9 mouse cellular contexts compared by ENCODE assay signal in the genomic region with DNA sequence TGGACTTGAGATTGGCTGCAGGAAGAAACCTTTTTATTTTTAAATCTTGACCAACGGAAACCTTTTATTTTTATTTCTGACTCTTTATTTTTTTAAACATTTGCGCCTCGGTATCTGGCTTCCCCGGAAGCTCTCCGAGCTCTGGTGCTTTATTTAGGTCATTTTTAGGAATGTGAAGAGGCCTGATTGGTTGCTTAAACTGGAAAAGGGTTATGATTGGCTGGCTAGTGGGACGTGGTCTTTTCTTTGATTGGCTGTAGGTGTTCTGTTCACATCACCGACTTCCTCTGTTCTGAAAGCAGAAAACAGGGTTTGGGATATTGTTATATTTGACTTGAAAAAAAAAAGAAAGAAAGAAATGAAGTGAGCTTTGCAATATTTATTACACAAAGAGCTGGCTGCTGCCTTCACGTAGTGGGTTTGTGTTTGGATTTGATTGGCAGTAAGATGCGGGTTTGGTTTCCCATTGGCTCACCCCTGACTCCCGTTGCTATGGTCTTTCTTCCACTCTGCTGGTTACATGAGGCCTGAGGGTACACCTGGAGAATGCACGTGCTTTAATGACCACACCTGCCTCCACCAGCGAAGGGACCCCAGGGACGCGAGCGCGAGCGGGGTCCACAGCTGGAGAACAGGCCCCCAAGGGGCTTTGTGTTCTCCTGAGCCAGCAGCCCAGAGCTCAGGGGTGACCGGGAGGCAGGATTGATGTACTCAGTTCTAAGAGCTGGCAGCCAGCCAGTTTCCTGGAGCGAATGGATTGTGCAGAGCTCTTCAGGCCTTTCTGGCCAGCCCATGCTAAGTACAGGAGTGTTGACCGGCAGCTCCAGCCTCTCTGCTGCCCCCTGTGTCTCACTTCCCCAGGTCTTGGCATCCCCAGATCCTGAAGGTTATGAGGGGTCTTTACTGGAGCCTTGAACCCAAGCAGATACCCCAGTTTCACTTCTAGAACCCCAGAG. TPM values are rescaled to one million over a fixed set of nuclear protein-coding genes. Genes with fewer than 3 reads are reported as not detected.
DNase-seq lines count a peak whose midpoint lies in the region; ATAC-seq and TF ChIP-seq lines count a peak whose summit lies in the region.
"Had no signal": no experiment of that assay in that cellular context is flagged by ENCODE, and none has a peak within 500 bp of the region (broad histone marks: within the 10 kb centered on the region; RNA-seq: fewer than 3 reads in every experiment).

No protein-coding gene starts in this region.

- ATAC-seq in embryonic facial prominence, embryonic 11.5 days (replicated peaks; ENCODE audit: insufficient number of reproducible peaks, low FRiP score, low TSS enrichment, low read depth): peak; percentile 32; the same call in 1 of the 2 replicates
- ATAC-seq in heart, embryonic 13.5 days (ENCODE audit: extremely low read depth, insufficient number of reproducible peaks, low FRiP score, low TSS enrichment): no peak
- ATAC-seq in kidney, embryonic 15.5 days (replicated peaks; ENCODE audit: low FRiP score): peak; percentile 78

- TF ChIP-seq POLR2A in lung, adult 2 months (IDR thresholded peaks at IDR 0.05; ENCODE audit: borderline replicate concordance, extremely low read depth, low read depth, low read length): no peak

- H3K27me3 ChIP-seq in embryonic facial prominence, embryonic 11.5 days (ENCODE audit: control insufficient read depth, insufficient read depth, low read length): no peaks in the 10 kb centered on the region; the same call in 1 of the 2 replicates
- peaks cover 5% of the 10 kb centered on the region; the same call in 1 of the 2 replicates for H3K27me3 ChIP-seq in heart, embryonic 13.5 days (replicated peaks)
- H3K27me3 ChIP-seq in kidney, embryonic 15.5 days: no peaks in the 10 kb centered on the region

- no peak overlapping the region for H3K4me2 ChIP-seq in embryonic facial prominence, embryonic 11.5 days (ENCODE audit: low read depth, low read length)
- H3K4me2 ChIP-seq in heart, embryonic 13.5 days: peak overlapping the region; percentile 62
- H3K4me2 ChIP-seq in kidney, embryonic 15.5 days: peak overlapping the region; percentile 52

- peak; percentile 55; the same call in 1 of the 2 replicates for TF ChIP-seq CTCF in lung, adult 2 months (IDR thresholded peaks at IDR 0.05; ENCODE audit: insufficient read depth, low read length)

- H3K9me3 ChIP-seq in embryonic facial prominence, embryonic 11.5 days (replicated peaks; ENCODE audit: control insufficient read depth, low read length): no peaks in the 10 kb centered on the region
- H3K9me3 ChIP-seq in heart, embryonic 13.5 days: no peaks in the 10 kb centered on the region
- no peaks in the 10 kb centered on the region for H3K9me3 ChIP-seq in kidney, embryonic 15.5 days (replicated peaks)
- H3K9me3 ChIP-seq: G1E had no signal

- DNase-seq in ovary, adult 18-20 months (ENCODE audit: low spot score): peak; percentile 44
- no peak for DNase-seq in ovary, postnatal 10 days (ENCODE audit: low spot score)
- DNase-seq in embryonic facial prominence, embryonic 11.5 days (ENCODE audit: low spot score): peak; percentile 33
- DNase-seq in lung, adult 2 months: peak; percentile 70
- peak; percentile 78 for DNase-seq in retina, postnatal 7 days (ENCODE audit: low read depth, low spot score)
- no peak for DNase-seq in adipocyte (ENCODE audit: low spot score)

- no peak overlapping the region for H3K9ac ChIP-seq in embryonic facial prominence, embryonic 11.5 days (replicated peaks; ENCODE audit: low read length)
- 0 out of 2 replicates have a peak overlapping the region, but pooled peaks have one; percentile 41 for H3K9ac ChIP-seq in heart, embryonic 13.5 days
- 0 out of 2 replicates have a peak overlapping the region, but pooled peaks have one; percentile 10 for H3K9ac ChIP-seq in kidney, embryonic 15.5 days

- no peak overlapping the region for H3K27ac ChIP-seq in embryonic facial prominence, embryonic 11.5 days (replicated peaks; ENCODE audit: low read depth, low read length)
- peak overlapping the region; percentile 81 for H3K27ac ChIP-seq in heart, embryonic 13.5 days (replicated peaks)
- H3K27ac ChIP-seq in kidney, embryonic 15.5 days: peak overlapping the region; percentile 86

- 74% methylated on average over 20 of the region's 20 CpGs for WGBS in embryonic facial prominence, embryonic 11.5 days
- 48% methylated on average over 20 of the region's 20 CpGs for WGBS in heart, embryonic 13.5 days
- WGBS in kidney, embryonic 15.5 days: 45% methylated on average over 20 of the region's 20 CpGs
- WGBS in lung, adult 2 months: 43% methylated on average over 20 of the region's 20 CpGs

- H3K4me1 ChIP-seq in embryonic facial prominence, embryonic 11.5 days (ENCODE audit: control insufficient read depth, insufficient read depth, low read length): 0 out of 2 replicates have a peak, but pooled peaks cover 4% of the 10 kb centered on the region
- H3K4me1 ChIP-seq in heart, embryonic 13.5 days: peaks cover 58% of the 10 kb centered on the region
- H3K4me1 ChIP-seq in kidney, embryonic 15.5 days: peaks cover 52% of the 10 kb centered on the region
- H3K4me1 ChIP-seq in lung, adult 2 months (ENCODE audit: control insufficient read depth, insufficient read depth, low read length): peaks cover 9% of the 10 kb centered on the region

- H3K36me3 ChIP-seq in embryonic facial prominence, embryonic 11.5 days (replicated peaks; ENCODE audit: control insufficient read depth, insufficient read depth, low read depth, low read length): no peaks in the 10 kb centered on the region
- H3K36me3 ChIP-seq in heart, embryonic 13.5 days: peaks cover 11% of the 10 kb centered on the region
- peaks cover 12% of the 10 kb centered on the region for H3K36me3 ChIP-seq in kidney, embryonic 15.5 days
- H3K36me3 ChIP-seq: G1E had no signal

- H3K4me3 ChIP-seq in embryonic facial prominence, embryonic 11.5 days (ENCODE audit: low read depth, low read length): no peak overlapping the region
- peak overlapping the region; percentile 29 for H3K4me3 ChIP-seq in heart, embryonic 13.5 days
- peak overlapping the region; percentile 18 for H3K4me3 ChIP-seq in kidney, embryonic 15.5 days (replicated peaks)
- no peak overlapping the region for H3K4me3 ChIP-seq in lung, adult 2 months (replicated peaks; ENCODE audit: extremely low read depth, low read depth, low read length)

RNA-seq across cellular contexts. Expression of gene Clstn1, which starts 21.5 kb away (rescaled TPM):
- 27.3 and 28.0 TPM in 2 replicates for polyA plus RNA-seq in embryonic facial prominence, embryonic 11.5 days (2014; fragmentation: Nextera tagmentation; extraction: Ambion mirVana)
- polyA plus RNA-seq in heart, embryonic 13.5 days (2015; fragmentation: Nextera tagmentation; extraction: Ambion mirVana): 9.2 and 13.6 TPM in 2 replicates
- 36.7 and 41.8 TPM in 2 replicates for polyA plus RNA-seq in kidney, embryonic 15.5 days (2015; fragmentation: Nextera tagmentation; extraction: Ambion mirVana)
- polyA plus RNA-seq in lung, adult 2 months (2012; rRNA removed): 93.8 and 111 TPM in 2 replicates

RNA-seq across cellular contexts. Expression of gene Ctnnbip1, which starts 46.7 kb away (rescaled TPM):
- polyA plus RNA-seq in embryonic facial prominence, embryonic 11.5 days (2014; fragmentation: Nextera tagmentation; extraction: Ambion mirVana): 68.8 and 70.4 TPM in 2 replicates
- polyA plus RNA-seq in heart, embryonic 13.5 days (2015; fragmentation: Nextera tagmentation; extraction: Ambion mirVana): 33.4 and 36.2 TPM in 2 replicates
- 62.1 and 64.8 TPM in 2 replicates for polyA plus RNA-seq in kidney, embryonic 15.5 days (2015; fragmentation: Nextera tagmentation; extraction: Ambion mirVana)
- 9.8 and 16.0 TPM in 2 replicates for polyA plus RNA-seq in lung, adult 2 months (2012; rRNA removed)

Comparison
In these comparisons a context has a peak if more than half of its experiments do, and no peak if none do; other contexts are left out.
1. DNase-seq: peak in ovary, adult 18-20 months (single experiment), embryonic facial prominence, embryonic 11.5 days (single experiment), lung, adult 2 months (single experiment) and retina, postnatal 7 days (single experiment); none in ovary, postnatal 10 days (single experiment) and adipocyte (single experiment).
2. H3K4me3 ChIP-seq: peak in heart, embryonic 13.5 days (single experiment) and kidney, embryonic 15.5 days (single experiment); none in embryonic facial prominence, embryonic 11.5 days (single experiment) and lung, adult 2 months (single experiment).